Mouse (Mus musculus): ENCODE data around the gene Vav3. TPM values are rescaled to one million over a fixed set of nuclear protein-coding genes. Genes with fewer than 3 reads are reported as not detected.

Gene Vav3
- polyA plus RNA-seq, 1 experiment from 2014 or later = 6.6 TPM

- H3K4me2 ChIP-seq (replicated peaks) = no peak overlapping the region
- no peaks in the 10 kb centered on the region for H3K9me3 ChIP-seq
- H3K27me3 ChIP-seq = no peaks in the 10 kb centered on the region
- ATAC-seq (replicated peaks) = peak; percentile 21; the same call in 1 of the 2 replicates
- no peaks in the 10 kb centered on the region for H3K36me3 ChIP-seq
- 51% methylated on average over 5 of the region's 5 CpGs for WGBS
- peaks cover 4% of the 10 kb centered on the region; the same call in 1 of the 2 replicates for H3K4me1 ChIP-seq
- H3K27ac ChIP-seq (replicated peaks) = no peak overlapping the region
- H3K4me3 ChIP-seq = no peak overlapping the region
- no peak overlapping the region for H3K9ac ChIP-seq (replicated peaks)
Observed at GRCm38 (mm10) chr3:109683608-109684295, 343.3 kb downstream of the Vav3 start.

GRCm38 (mm10) chr3:109690566-109690965, 350.1 kb downstream of the Vav3 start:
- 0 out of 2 replicates have a peak, but pooled peaks cover 3% of the 10 kb centered on the region for H3K4me1 ChIP-seq
- H3K4me3 ChIP-seq = no peak overlapping the region
- no peak overlapping the region for H3K27ac ChIP-seq (replicated peaks)
- no peaks in the 10 kb centered on the region for H3K27me3 ChIP-seq
- ATAC-seq (replicated peaks) = no peak
- no peaks in the 10 kb centered on the region for H3K36me3 ChIP-seq
- H3K4me2 ChIP-seq (replicated peaks) = no peak overlapping the region
- H3K9me3 ChIP-seq = no peaks in the 10 kb centered on the region
- H3K9ac ChIP-seq (replicated peaks) = no peak overlapping the region
- 17% methylated on average over 2 of the region's 2 CpGs for WGBS

- ATAC-seq (replicated peaks) = no peak
- WGBS = 87% methylated on average over 3 of the region's 3 CpGs
Observed at GRCm38 (mm10) chr3:109692613-109693012, 352.2 kb downstream of the Vav3 start.

GRCm38 (mm10) chr3:109701301-109701700, 360.8 kb downstream of the Vav3 start:
- H3K4me3 ChIP-seq = no peak overlapping the region
- H3K4me1 ChIP-seq = no peaks in the 10 kb centered on the region
- 87% methylated on average over 1 of the region's 1 CpGs for WGBS
- H3K4me2 ChIP-seq (replicated peaks) = no peak overlapping the region
- H3K27ac ChIP-seq (replicated peaks) = no peak overlapping the region
- no peak overlapping the region for H3K9ac ChIP-seq (replicated peaks)
- H3K27me3 ChIP-seq = no peaks in the 10 kb centered on the region
- H3K36me3 ChIP-seq = no peaks in the 10 kb centered on the region
- no peaks in the 10 kb centered on the region for H3K9me3 ChIP-seq
- no peak for ATAC-seq (replicated peaks)

More at GRCm38 (mm10) chr3:109692613-109693012, 352.2 kb downstream of the Vav3 start:
- Histone ChIP-seq H3K4me1 (0 out of 2 replicates have a peak, but pooled peaks cover 3% of the 10 kb centered on the region), H3K9me3 (no peaks in the 10 kb centered on the region), H3K27me3 (no peaks in the 10 kb centered on the region), H3K4me3 (no peak overlapping the region), H3K9ac (replicated peaks) (no peak overlapping the region), H3K4me2 (replicated peaks) (no peak overlapping the region), H3K36me3 (no peaks in the 10 kb centered on the region), H3K27ac (replicated peaks) (no peak overlapping the region)

DNA sequence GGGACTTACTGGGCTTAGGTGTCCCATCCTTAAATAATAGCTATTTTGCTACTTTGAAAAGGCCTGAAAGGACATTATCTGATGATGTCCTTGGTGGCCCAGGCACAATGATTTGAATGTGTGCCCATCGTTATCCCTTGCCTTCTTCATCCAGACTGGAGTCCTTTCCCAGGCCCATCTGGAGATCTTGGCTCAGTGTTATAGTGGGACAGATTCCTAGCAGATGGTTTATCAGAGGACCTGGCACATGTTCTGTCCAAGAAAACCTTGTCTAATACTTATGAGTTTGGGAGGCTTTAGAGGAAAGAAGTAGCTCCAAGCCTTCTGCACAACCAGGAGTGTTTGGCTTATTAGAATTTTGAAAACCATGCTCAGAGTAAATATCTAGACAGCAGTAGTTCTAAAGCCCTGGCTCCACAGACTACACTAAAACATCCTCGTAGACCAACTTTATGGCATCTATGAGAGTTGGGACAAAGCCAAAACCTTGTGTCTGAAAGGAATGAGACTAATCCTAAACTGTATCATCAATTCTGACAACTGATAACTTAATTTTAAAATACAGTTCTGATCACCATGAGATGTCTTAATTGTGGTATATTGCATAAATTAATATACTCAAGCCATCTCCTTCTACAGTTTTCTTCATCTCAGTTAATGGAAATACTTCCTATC, 367.5 kb downstream of the Vav3 start:
- peak; percentile 81 for ATAC-seq (replicated peaks)
- WGBS = 59% methylated on average over 2 of the region's 2 CpGs
- H3K4me2 ChIP-seq (replicated peaks) = no peak overlapping the region
- no peak overlapping the region for H3K27ac ChIP-seq (replicated peaks)
- H3K9ac ChIP-seq (replicated peaks) = no peak overlapping the region
- H3K4me1 ChIP-seq = peaks cover 2% of the 10 kb centered on the region; the same call in 1 of the 2 replicates
- no peaks in the 10 kb centered on the region for H3K27me3 ChIP-seq
- no peaks in the 10 kb centered on the region for H3K36me3 ChIP-seq
- H3K9me3 ChIP-seq = no peaks in the 10 kb centered on the region
- H3K4me3 ChIP-seq = no peak overlapping the region

DNA sequence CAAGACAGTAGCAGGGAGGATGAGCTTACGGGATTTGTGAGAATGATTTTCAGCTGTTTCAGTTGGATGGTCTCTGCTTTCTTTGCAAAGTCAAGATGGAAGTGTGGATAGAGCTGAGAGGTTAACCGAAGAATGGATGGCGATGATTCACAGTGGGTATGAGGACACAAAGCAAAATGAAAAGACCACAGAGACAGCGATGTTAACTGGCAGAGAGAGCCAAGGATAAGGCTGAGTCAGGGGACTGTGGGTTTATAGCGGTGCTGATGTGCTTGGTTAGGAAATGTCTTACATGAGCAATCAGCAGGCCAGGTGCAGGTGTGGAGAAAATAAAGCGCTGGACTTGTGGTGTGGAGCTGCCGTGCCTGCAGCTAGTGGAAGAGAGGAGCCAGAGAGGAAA, 371.3 kb downstream of the Vav3 start:
- no peak overlapping the region for H3K27ac ChIP-seq (replicated peaks)
- H3K4me1 ChIP-seq = peaks cover 2% of the 10 kb centered on the region; the same call in 1 of the 2 replicates
- no peak overlapping the region for H3K4me2 ChIP-seq (replicated peaks)
- H3K9ac ChIP-seq (replicated peaks) = no peak overlapping the region
- H3K9me3 ChIP-seq = no peaks in the 10 kb centered on the region
- no peak overlapping the region for H3K4me3 ChIP-seq
- no peaks in the 10 kb centered on the region for H3K27me3 ChIP-seq
- WGBS = 94% methylated on average over 7 of the region's 7 CpGs
- no peaks in the 10 kb centered on the region for H3K36me3 ChIP-seq
- ATAC-seq (replicated peaks) = no peak

- ATAC-seq (replicated peaks) = no peak
- Histone ChIP-seq H3K4me2 (replicated peaks) (no peak overlapping the region), H3K9ac (replicated peaks) (no peak overlapping the region), H3K4me1 (no peaks in the 10 kb centered on the region), H3K36me3 (no peaks in the 10 kb centered on the region), H3K4me3 (no peak overlapping the region), H3K9me3 (no peaks in the 10 kb centered on the region), H3K27me3 (no peaks in the 10 kb centered on the region), H3K27ac (replicated peaks) (no peak overlapping the region)
Observed at GRCm38 (mm10) chr3:109714476-109714875, 374.0 kb downstream of the Vav3 start.

- Histone ChIP-seq H3K4me2 (replicated peaks) (no peak overlapping the region), H3K4me1 (no peaks in the 10 kb centered on the region), H3K27me3 (no peaks in the 10 kb centered on the region), H3K9ac (replicated peaks) (no peak overlapping the region), H3K4me3 (no peak overlapping the region), H3K9me3 (no peaks in the 10 kb centered on the region), H3K27ac (replicated peaks) (no peak overlapping the region), H3K36me3 (no peaks in the 10 kb centered on the region)
- ATAC-seq (replicated peaks) = no peak
- 91% methylated on average over 3 of the region's 3 CpGs for WGBS
Observed at GRCm38 (mm10) chr3:109721753-109722152, 381.3 kb downstream of the Vav3 start.

DNA sequence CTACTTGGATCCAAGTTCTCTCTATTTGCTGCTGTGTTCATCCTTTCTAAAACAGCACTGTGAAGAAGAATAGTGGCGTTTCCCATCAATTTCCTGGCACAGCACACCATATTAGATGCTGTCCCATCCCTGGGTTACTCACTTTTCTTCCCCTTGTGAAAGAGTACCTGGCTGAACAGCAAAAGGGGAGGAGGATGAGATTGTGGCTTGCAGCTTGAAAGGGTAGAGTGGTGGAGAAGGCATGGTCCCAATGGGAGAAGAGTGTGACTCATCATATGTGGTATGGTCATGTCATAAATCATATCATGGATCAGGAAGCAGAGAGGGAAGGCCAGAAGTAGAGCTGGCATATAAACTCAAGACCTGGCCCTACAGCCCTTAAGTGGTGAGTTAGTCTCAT, 386.3 kb downstream of the Vav3 start:
- Histone ChIP-seq H3K9me3 (no peaks in the 10 kb centered on the region), H3K27me3 (no peaks in the 10 kb centered on the region), H3K4me3 (no peak overlapping the region), H3K4me2 (replicated peaks) (no peak overlapping the region), H3K27ac (replicated peaks) (no peak overlapping the region), H3K4me1 (peaks cover 12% of the 10 kb centered on the region), H3K9ac (replicated peaks) (no peak overlapping the region), H3K36me3 (no peaks in the 10 kb centered on the region)
- no peak for ATAC-seq (replicated peaks)
- 83% methylated on average over 1 of the region's 1 CpGs for WGBS

GRCm38 (mm10) chr3:109731592-109732230, 391.3 kb downstream of the Vav3 start:
- H3K4me3 ChIP-seq = no peak overlapping the region
- WGBS = 10% methylated on average over 5 of the region's 5 CpGs
- no peak overlapping the region for H3K4me2 ChIP-seq (replicated peaks)

DNA sequence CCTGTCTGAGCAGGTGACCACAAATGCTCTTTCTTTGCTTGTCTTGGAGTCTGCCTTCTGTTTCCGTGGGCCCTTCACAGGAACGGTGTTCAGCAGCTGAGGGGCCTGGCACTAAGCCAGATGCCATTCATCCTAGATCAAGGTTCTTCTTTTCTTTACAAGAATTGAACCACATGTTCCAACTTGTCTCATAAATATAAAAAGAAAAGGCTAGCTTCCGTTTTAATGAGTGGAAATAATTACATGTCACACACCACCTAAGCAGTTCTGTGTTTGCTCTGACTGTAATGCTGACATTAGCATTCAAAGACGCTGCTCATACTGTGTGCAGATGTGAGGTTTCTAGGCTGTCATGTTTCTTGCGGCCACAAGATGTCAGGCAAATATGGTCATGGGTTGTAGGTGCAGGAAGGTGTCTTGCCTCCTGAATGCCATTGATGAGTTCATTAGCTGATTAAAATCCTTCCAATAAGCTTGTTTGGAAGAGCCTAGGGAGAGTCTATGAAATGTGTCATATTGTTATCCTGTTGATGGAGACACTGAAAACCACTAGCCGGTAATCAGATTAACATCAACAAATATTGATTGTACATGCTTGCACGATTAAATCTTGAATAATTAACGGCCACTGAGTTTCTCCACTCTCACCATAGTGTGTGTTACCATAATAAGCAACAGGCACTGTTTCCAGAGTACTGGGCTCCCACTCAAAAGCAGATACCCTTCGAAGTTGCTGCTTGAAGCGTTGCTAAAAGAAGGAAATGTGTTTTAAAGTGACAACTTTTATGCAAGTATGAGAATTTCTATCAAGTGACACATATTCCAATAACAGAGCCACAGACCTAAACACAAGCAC, 392.1 kb downstream of the Vav3 start:
- WGBS = 23% methylated on average over 10 of the region's 10 CpGs
- no peak overlapping the region for H3K4me3 ChIP-seq
- H3K36me3 ChIP-seq = no peaks in the 10 kb centered on the region
- H3K27me3 ChIP-seq = no peaks in the 10 kb centered on the region
- no peak overlapping the region for H3K9ac ChIP-seq (replicated peaks)
- no peaks in the 10 kb centered on the region for H3K9me3 ChIP-seq
- ATAC-seq (replicated peaks) = peak; percentile 92
- H3K4me1 ChIP-seq = peaks cover 26% of the 10 kb centered on the region
- H3K27ac ChIP-seq (replicated peaks) = peak overlapping the region; percentile 78
- H3K4me2 ChIP-seq (replicated peaks) = no peak overlapping the region; the same call in 1 of the 2 replicates

More at GRCm38 (mm10) chr3:109731592-109732230, 391.3 kb downstream of the Vav3 start:
- H3K36me3 ChIP-seq = no peaks in the 10 kb centered on the region
- no peaks in the 10 kb centered on the region for H3K9me3 ChIP-seq
- H3K27me3 ChIP-seq = no peaks in the 10 kb centered on the region
- H3K9ac ChIP-seq (replicated peaks) = no peak overlapping the region
- H3K27ac ChIP-seq (replicated peaks) = peak overlapping the region; percentile 78
- peaks cover 26% of the 10 kb centered on the region for H3K4me1 ChIP-seq
- ATAC-seq (replicated peaks) = peak; percentile 84

Data from forebrain, embryonic 15.5 days (tissue).